Mouse (Mus musculus): Measurements from ENCODE around the gene Eif4enif1. TPM values are rescaled to one million over a fixed set of nuclear protein-coding genes. Genes with fewer than 3 reads are reported as not detected.
"Not testable (repeated sequence)": the region's sequence is repeated elsewhere in the genome, so short reads cannot be mapped to it uniquely, and the experiment has no call there.

Eif4enif1 gene
- polyA plus RNA-seq, 1 experiment from 2014 or later: 45.8 TPM

DNA sequence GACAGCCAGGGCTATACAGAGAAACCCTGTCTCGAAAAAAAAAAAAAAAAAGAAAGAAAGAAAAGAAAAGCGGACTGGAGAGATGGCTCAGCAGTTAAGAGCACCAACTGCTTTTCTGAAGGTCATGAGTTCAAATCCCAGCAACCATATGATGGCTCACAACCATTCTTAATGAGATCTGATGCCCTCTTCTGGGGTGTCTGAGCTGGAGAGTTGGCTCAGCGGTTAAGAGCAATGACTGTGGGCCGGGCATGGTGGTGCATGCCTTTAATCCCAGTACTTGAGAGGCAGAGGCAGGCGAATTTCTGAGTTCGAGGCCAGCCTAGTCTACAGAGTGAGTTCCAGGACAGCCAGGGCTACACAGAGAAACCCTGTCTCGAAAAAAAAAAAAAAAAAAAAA, 1.6 kb upstream of the Eif4enif1 start:
- not testable (repeated sequence) for H3K27ac ChIP-seq; H3K4me2 ChIP-seq; ATAC-seq (ENCODE audit: insufficient number of reproducible peaks, low FRiP score, low TSS enrichment, low read depth); H3K36me3 ChIP-seq; H3K27me3 ChIP-seq; H3K9ac ChIP-seq; H3K9me3 ChIP-seq; H3K4me1 ChIP-seq; H3K4me3 ChIP-seq
- 84% methylated on average over 7 of the region's 7 CpGs for WGBS

DNA sequence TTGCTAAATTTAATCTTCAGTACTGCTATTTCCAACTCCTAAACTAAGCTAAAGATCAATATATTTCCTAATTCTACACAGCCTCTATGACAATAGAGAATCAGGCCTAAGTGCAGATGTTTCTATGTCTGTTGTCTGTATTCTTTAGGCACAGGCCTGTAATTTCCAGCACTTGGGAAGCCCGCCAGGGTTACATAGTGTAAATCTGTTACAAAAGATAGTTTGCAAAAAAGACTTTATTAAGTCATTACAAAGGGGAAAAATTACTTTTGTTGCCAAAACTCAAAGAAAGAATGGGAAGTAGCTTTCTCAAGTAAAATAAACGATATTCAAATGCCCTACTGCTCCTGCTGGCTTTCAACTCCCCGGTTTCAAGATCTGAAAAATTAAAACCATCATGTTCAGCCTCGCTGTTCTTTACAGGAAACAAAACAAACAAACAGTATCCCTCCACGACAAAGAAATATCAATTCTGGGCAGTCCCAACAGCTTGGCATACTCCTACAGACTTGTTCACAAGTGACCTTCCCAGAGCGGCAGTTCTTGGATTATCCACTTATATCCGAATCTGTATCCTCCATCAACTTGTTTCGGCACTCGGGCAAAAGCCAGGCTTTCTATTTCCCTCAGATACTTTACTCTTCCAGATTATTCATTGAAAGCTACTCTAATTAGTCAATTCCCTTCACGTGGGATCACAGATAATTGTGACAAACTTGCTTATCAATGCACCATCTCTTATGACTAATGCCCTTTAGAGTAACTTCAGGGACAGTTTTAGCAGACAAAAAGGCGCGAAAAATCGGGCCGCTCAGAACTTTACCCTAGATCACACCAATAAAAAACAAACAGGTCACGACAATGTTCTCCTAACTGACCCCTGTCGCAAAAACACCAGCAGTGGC, 614 bp upstream of the Eif4enif1 start:
- no peak overlapping the region for H3K4me2 ChIP-seq
- WGBS: 6% methylated on average over 16 of the region's 16 CpGs
- H3K36me3 ChIP-seq: peaks cover 17% of the 10 kb centered on the region
- peaks cover 3% of the 10 kb centered on the region for H3K4me1 ChIP-seq
- H3K4me3 ChIP-seq: peak overlapping the region; percentile 41
- H3K9ac ChIP-seq: no peak overlapping the region
- 0 out of 2 replicates have a peak overlapping the region, but pooled peaks have one; percentile 0 for H3K27ac ChIP-seq
- no peak for ATAC-seq (ENCODE audit: insufficient number of reproducible peaks, low FRiP score, low TSS enrichment, low read depth)
- H3K9me3 ChIP-seq: no peaks in the 10 kb centered on the region
- H3K27me3 ChIP-seq: no peaks in the 10 kb centered on the region

- H3K9me3 ChIP-seq: no peaks in the 10 kb centered on the region
- H3K4me2 ChIP-seq: peak overlapping the region; percentile 12
- peaks cover 29% of the 10 kb centered on the region for H3K36me3 ChIP-seq
- no peaks in the 10 kb centered on the region for H3K27me3 ChIP-seq
- under 1% methylated on average over 51 of the region's 57 CpGs for WGBS
- H3K27ac ChIP-seq: peak overlapping the region; percentile 43
- H3K4me3 ChIP-seq: peak overlapping the region; percentile 41
- peak overlapping the region; percentile 26 for H3K9ac ChIP-seq
- ATAC-seq (ENCODE audit: insufficient number of reproducible peaks, low FRiP score, low TSS enrichment, low read depth): no peak
- peaks cover 3% of the 10 kb centered on the region for H3K4me1 ChIP-seq
Measured at GRCm38 (mm10) chr11:3202781-3203441, 719 bp downstream of the Eif4enif1 start.

- WGBS: 73% methylated on average over 2 of the region's 2 CpGs
- no peak for ATAC-seq (ENCODE audit: insufficient number of reproducible peaks, low FRiP score, low TSS enrichment, low read depth)
- no peaks in the 10 kb centered on the region for H3K9me3 ChIP-seq
- no peak overlapping the region for H3K9ac ChIP-seq
- no peak overlapping the region for H3K27ac ChIP-seq
- H3K27me3 ChIP-seq: no peaks in the 10 kb centered on the region
- no peak overlapping the region for H3K4me2 ChIP-seq
- H3K4me1 ChIP-seq: peaks cover 3% of the 10 kb centered on the region
- H3K4me3 ChIP-seq: peak overlapping the region; percentile 41; the same call in 1 of the 2 replicates
- H3K36me3 ChIP-seq: peaks cover 29% of the 10 kb centered on the region
Measured at GRCm38 (mm10) chr11:3203771-3204170, 1.6 kb downstream of the Eif4enif1 start.

DNA sequence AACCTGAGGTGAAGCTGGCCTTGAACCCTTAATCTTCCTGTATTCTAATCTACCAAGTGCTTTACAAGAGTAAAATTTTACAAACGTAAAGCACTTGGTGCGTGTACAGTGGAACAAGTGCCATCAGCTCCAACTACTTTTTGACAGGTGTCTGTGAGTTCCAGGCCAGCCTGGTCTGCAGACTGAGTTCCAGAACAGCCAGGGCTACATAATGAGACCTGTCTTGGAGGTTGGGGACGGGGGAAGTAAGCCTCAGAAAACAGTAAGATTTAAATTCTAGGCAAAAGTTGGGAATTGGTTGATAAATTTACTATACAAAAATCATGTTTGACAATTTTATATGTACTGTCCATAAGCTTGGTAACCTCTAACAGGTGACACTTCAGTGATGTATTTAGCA, 3.0 kb downstream of the Eif4enif1 start:
- Histone ChIP-seq H3K27ac (no peak overlapping the region), H3K27me3 (no peaks in the 10 kb centered on the region), H3K9me3 (no peaks in the 10 kb centered on the region), H3K36me3 (peaks cover 42% of the 10 kb centered on the region), H3K4me1 (peaks cover 3% of the 10 kb centered on the region), H3K9ac (no peak overlapping the region), H3K4me3 (no peak overlapping the region), H3K4me2 (no peak overlapping the region)
- no peak for ATAC-seq (ENCODE audit: insufficient number of reproducible peaks, low FRiP score, low TSS enrichment, low read depth)
- WGBS: 93% methylated on average over 3 of the region's 3 CpGs

DNA sequence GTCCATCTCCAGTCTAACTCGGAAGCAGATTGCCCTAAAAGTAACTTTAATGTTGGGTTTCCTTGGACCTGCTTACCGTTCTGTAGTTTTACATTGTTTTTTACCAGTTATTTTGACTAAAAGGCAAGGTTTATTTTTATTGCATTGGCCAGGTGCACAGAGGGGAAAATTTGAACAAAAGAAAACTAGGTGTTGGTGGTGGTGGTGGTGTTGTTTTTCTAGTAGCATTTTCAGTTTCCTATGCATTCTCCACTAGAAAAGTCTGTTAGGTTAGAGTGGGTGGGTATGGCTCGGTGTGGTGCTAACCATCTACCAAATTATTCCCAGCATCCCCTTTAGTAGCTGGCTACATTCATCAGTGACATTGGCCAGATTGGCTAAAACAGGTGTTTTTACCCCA, 4.6 kb downstream of the Eif4enif1 start:
- no peak overlapping the region for H3K9ac ChIP-seq
- no peaks in the 10 kb centered on the region for H3K9me3 ChIP-seq
- no peak overlapping the region for H3K4me3 ChIP-seq
- H3K4me2 ChIP-seq: no peak overlapping the region
- ATAC-seq (ENCODE audit: insufficient number of reproducible peaks, low FRiP score, low TSS enrichment, low read depth): no peak
- H3K36me3 ChIP-seq: peaks cover 52% of the 10 kb centered on the region
- peaks cover 3% of the 10 kb centered on the region for H3K4me1 ChIP-seq
- no peak overlapping the region for H3K27ac ChIP-seq
- WGBS: 90% methylated on average over 3 of the region's 3 CpGs
- H3K27me3 ChIP-seq: no peaks in the 10 kb centered on the region

DNA sequence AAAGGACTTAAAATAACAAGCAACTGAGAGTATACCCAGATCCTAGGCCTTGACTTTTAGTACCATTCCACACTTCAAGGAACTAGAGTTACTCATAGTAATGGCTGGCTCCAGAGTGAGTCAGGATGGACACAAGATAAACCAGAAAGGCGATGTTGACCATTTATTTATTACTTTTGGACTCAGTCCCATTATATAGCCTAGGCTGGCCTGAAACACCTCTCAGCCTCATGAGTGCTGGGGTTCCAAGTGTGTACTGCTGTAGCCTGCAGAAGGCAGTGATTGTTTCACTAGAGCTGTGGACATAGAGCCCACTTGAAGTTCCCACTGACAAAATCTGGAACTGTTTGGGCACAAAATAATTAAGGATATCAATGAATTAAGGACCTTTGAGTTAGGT, 10.3 kb downstream of the Eif4enif1 start:
- H3K27me3 ChIP-seq: no peaks in the 10 kb centered on the region
- H3K9ac ChIP-seq: no peak overlapping the region
- no peak overlapping the region for H3K4me2 ChIP-seq
- no peaks in the 10 kb centered on the region for H3K9me3 ChIP-seq
- no peak for ATAC-seq (ENCODE audit: insufficient number of reproducible peaks, low FRiP score, low TSS enrichment, low read depth)
- H3K4me1 ChIP-seq: no peaks in the 10 kb centered on the region
- peaks cover 69% of the 10 kb centered on the region for H3K36me3 ChIP-seq
- 91% methylated on average over 1 of the region's 1 CpGs for WGBS
- no peak overlapping the region for H3K27ac ChIP-seq
- H3K4me3 ChIP-seq: no peak overlapping the region

DNA sequence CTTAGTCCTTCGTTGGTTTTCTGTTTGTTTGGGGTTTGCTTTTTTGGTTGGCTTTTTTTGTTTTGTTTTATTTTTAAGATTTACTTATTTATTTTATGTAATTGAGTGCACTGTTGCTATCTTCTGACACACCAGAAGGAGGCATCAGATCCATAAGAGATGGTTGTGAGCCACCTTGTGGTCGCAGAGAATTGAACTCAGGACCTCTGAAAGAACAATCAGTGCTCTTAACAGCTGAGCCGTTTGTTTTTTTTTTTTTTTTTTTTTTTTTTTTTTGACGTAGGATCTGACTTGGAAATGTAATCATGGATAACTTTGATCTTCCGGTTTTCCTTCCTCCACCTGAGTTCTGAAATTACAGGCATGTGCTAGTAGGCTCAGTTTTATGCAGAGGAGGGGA, 20.9 kb downstream of the Eif4enif1 start:
- no peak overlapping the region for H3K27ac ChIP-seq
- H3K27me3 ChIP-seq: no peaks in the 10 kb centered on the region
- no peaks in the 10 kb centered on the region for H3K9me3 ChIP-seq
- no peak overlapping the region for H3K9ac ChIP-seq
- no peak overlapping the region for H3K4me3 ChIP-seq
- no peak overlapping the region for H3K4me2 ChIP-seq
- H3K4me1 ChIP-seq: no peaks in the 10 kb centered on the region
- WGBS: 73% methylated on average over 5 of the region's 5 CpGs
- H3K36me3 ChIP-seq: peaks cover 70% of the 10 kb centered on the region
- ATAC-seq (ENCODE audit: insufficient number of reproducible peaks, low FRiP score, low TSS enrichment, low read depth): no peak

GRCm38 (mm10) chr11:3227113-3227512, 24.9 kb downstream of the Eif4enif1 start:
- WGBS: 93% methylated on average over 3 of the region's 3 CpGs

GRCm38 (mm10) chr11:3232248-3232647, 30.1 kb downstream of the Eif4enif1 start:
- no peak overlapping the region for H3K4me2 ChIP-seq
- no peak overlapping the region for H3K9ac ChIP-seq
- H3K36me3 ChIP-seq: peaks cover 76% of the 10 kb centered on the region
- no peaks in the 10 kb centered on the region for H3K9me3 ChIP-seq
- WGBS: 84% methylated on average over 3 of the region's 3 CpGs
- no peak overlapping the region for H3K27ac ChIP-seq
- ATAC-seq (ENCODE audit: insufficient number of reproducible peaks, low FRiP score, low TSS enrichment, low read depth): no peak
- no peaks in the 10 kb centered on the region for H3K4me1 ChIP-seq
- no peaks in the 10 kb centered on the region for H3K27me3 ChIP-seq
- no peak overlapping the region for H3K4me3 ChIP-seq

More at GRCm38 (mm10) chr11:3227113-3227512, 24.9 kb downstream of the Eif4enif1 start:
- ATAC-seq (ENCODE audit: insufficient number of reproducible peaks, low FRiP score, low TSS enrichment, low read depth): no peak
- Histone ChIP-seq H3K9ac (no peak overlapping the region), H3K4me1 (no peaks in the 10 kb centered on the region), H3K27ac (no peak overlapping the region), H3K27me3 (no peaks in the 10 kb centered on the region), H3K9me3 (no peaks in the 10 kb centered on the region), H3K4me2 (no peak overlapping the region), H3K36me3 (peaks cover 74% of the 10 kb centered on the region), H3K4me3 (no peak overlapping the region)

DNA sequence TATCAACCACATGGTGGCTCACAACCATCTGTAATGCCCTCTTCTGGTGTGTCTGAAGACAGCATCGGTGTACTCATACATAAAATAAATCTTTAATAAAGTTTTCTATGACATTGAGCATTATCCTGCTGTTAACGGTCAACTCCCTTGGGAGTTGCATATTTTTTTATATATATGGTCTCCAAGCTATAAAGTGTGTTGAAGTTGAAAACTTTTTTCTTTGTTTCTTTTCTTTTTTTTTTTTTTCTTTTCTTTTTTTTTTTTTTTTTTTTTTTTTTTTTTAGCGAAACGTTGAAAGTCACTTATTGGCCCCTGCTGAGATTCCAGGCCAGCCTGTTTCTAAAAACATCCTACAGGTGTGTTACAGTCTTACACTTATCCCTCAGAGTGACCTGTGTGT, 31.5 kb downstream of the Eif4enif1 start:
- no peaks in the 10 kb centered on the region for H3K27me3 ChIP-seq
- no peak for ATAC-seq (ENCODE audit: insufficient number of reproducible peaks, low FRiP score, low TSS enrichment, low read depth)
- no peak overlapping the region for H3K4me3 ChIP-seq
- H3K4me1 ChIP-seq: no peaks in the 10 kb centered on the region
- no peaks in the 10 kb centered on the region for H3K9me3 ChIP-seq
- no peak overlapping the region for H3K4me2 ChIP-seq
- WGBS: 93% methylated on average over 4 of the region's 4 CpGs
- H3K36me3 ChIP-seq: peaks cover 83% of the 10 kb centered on the region
- no peak overlapping the region for H3K9ac ChIP-seq
- no peak overlapping the region for H3K27ac ChIP-seq

- no peak for ATAC-seq (ENCODE audit: insufficient number of reproducible peaks, low FRiP score, low TSS enrichment, low read depth)
- no peak overlapping the region for H3K4me2 ChIP-seq
- 90% methylated on average over 5 of the region's 5 CpGs for WGBS
- H3K9ac ChIP-seq: no peak overlapping the region
- H3K27me3 ChIP-seq: no peaks in the 10 kb centered on the region
- H3K9me3 ChIP-seq: no peaks in the 10 kb centered on the region
- H3K4me1 ChIP-seq: no peaks in the 10 kb centered on the region
- no peak overlapping the region for H3K4me3 ChIP-seq
- H3K27ac ChIP-seq: no peak overlapping the region
- H3K36me3 ChIP-seq: peaks cover 85% of the 10 kb centered on the region
Measured at GRCm38 (mm10) chr11:3235277-3235676, 33.1 kb downstream of the Eif4enif1 start.
